In the genomic region with DNA sequence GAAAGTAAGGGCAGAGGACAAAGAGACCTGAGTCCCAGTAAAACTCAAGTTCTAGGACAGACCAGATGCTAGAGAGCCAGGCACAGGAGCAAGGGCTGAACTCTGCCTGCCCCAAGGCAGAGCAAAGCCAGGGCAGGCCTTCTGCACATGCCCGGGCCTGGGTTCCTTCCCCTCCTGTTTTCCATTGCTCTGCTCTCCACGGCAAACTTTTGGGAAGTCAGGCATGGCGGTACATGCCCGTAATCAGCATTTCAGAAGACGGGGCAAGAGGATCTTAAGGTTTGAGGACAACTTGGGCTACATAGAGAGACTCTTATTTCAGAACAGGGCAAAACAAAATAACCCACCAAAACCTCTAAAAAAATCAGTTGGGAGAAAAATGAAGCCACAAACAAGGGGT, we compare ENCODE assay signal across 12 mouse cellular contexts. TPM values are rescaled to one million over a fixed set of nuclear protein-coding genes. Genes with fewer than 3 reads are reported as not detected.
DNase-seq lines count a peak whose midpoint lies in the region; ATAC-seq lines count a peak whose summit lies in the region.
"Had no signal": no experiment of that assay in that cellular context is flagged by ENCODE, and none has a peak within 500 bp of the region (broad histone marks: within the 10 kb centered on the region; RNA-seq: fewer than 3 reads in every experiment).

No protein-coding gene starts in this region.

- peaks cover 4% of the 10 kb centered on the region for H3K36me3 ChIP-seq in heart, embryonic 10.5 days
- H3K36me3 ChIP-seq in megakaryocyte, embryonic 14.5 days (replicated peaks; ENCODE audit: low read length), result peaks cover 93% of the 10 kb centered on the region
- no peaks in the 10 kb centered on the region for H3K36me3 ChIP-seq in intestine, embryonic 15.5 days
- no peaks in the 10 kb centered on the region for H3K36me3 ChIP-seq in stomach, embryonic 15.5 days

- H3K9me3 ChIP-seq in heart, embryonic 10.5 days, result no peaks in the 10 kb centered on the region
- no peaks in the 10 kb centered on the region for H3K9me3 ChIP-seq in megakaryocyte, embryonic 14.5 days
- H3K9me3 ChIP-seq in intestine, embryonic 15.5 days, result no peaks in the 10 kb centered on the region
- H3K9me3 ChIP-seq in stomach, embryonic 15.5 days, result no peaks in the 10 kb centered on the region

- DNase-seq in heart, embryonic 10.5 days (ENCODE audit: low spot score), result no peak
- no peak for DNase-seq in heart, postnatal 10 days
- DNase-seq in cerebellum, postnatal 10 days, result no peak
- DNase-seq in adrenal gland, postnatal 14 days, result no peak
- DNase-seq: gastrocnemius, postnatal 14 days; kidney, adult 8-10 months; retina, postnatal 1 day had no signal

- peaks cover 66% of the 10 kb centered on the region for H3K4me1 ChIP-seq in heart, embryonic 10.5 days
- H3K4me1 ChIP-seq in megakaryocyte, embryonic 14.5 days, result peaks cover 100% of the 10 kb centered on the region
- peaks cover 17% of the 10 kb centered on the region; the same call in 1 of the 2 replicates for H3K4me1 ChIP-seq in intestine, embryonic 15.5 days (replicated peaks)
- H3K4me1 ChIP-seq in stomach, embryonic 15.5 days, result peaks cover 22% of the 10 kb centered on the region

- no peak overlapping the region for H3K4me3 ChIP-seq in heart, embryonic 10.5 days
- H3K4me3 ChIP-seq in megakaryocyte, embryonic 14.5 days (replicated peaks), result peak overlapping the region; percentile 88
- no peak overlapping the region for H3K4me3 ChIP-seq in intestine, embryonic 15.5 days (replicated peaks)
- H3K4me3 ChIP-seq in stomach, embryonic 15.5 days (replicated peaks), result no peak overlapping the region

- peak overlapping the region; percentile 73 for H3K27ac ChIP-seq in heart, embryonic 10.5 days
- H3K27ac ChIP-seq in intestine, embryonic 15.5 days, result peak overlapping the region; percentile 17; the same call in 1 of the 2 replicates
- peak overlapping the region; percentile 24; the same call in 1 of the 2 replicates for H3K27ac ChIP-seq in stomach, embryonic 15.5 days

- no peak overlapping the region for H3K4me2 ChIP-seq in intestine, embryonic 15.5 days (replicated peaks)
- H3K4me2 ChIP-seq in stomach, embryonic 15.5 days, result no peak overlapping the region

- ATAC-seq in megakaryocyte, adult 5-6 weeks (ENCODE audit: poor library complexity, severe bottlenecking), result no peak
- ATAC-seq in intestine, embryonic 15.5 days, result no peak
- no peak for ATAC-seq in stomach, embryonic 15.5 days (ENCODE audit: insufficient read depth, low FRiP score, low read depth)

- 71% methylated on average over 5 of the region's 5 CpGs for WGBS in heart, embryonic 10.5 days
- WGBS in intestine, embryonic 15.5 days, result 85% methylated on average over 5 of the region's 5 CpGs
- 65% methylated on average over 5 of the region's 5 CpGs for WGBS in stomach, embryonic 15.5 days

- H3K9ac ChIP-seq in intestine, embryonic 15.5 days, result no peak overlapping the region
- H3K9ac ChIP-seq in stomach, embryonic 15.5 days, result no peak overlapping the region

- H3K27me3 ChIP-seq in heart, embryonic 10.5 days (ENCODE audit: insufficient read depth, poor library complexity, severe bottlenecking), result no peaks in the 10 kb centered on the region
- H3K27me3 ChIP-seq in megakaryocyte, embryonic 14.5 days (replicated peaks), result no peaks in the 10 kb centered on the region
- H3K27me3 ChIP-seq in intestine, embryonic 15.5 days (replicated peaks), result no peaks in the 10 kb centered on the region
- no peaks in the 10 kb centered on the region for H3K27me3 ChIP-seq in stomach, embryonic 15.5 days (replicated peaks)

- intact Hi-C loops in heart, postnatal 10 days (cut with DNase I), result no loop called here

RNA-seq across cellular contexts. Expression of a gene that starts 7.2 kb away (rescaled TPM):
- polyA plus RNA-seq in heart, embryonic 10.5 days (2016; fragmentation: Nextera tagmentation; extraction: Ambion mirVana), result 1.4 and 1.8 TPM in 2 replicates
- 10 to 100 TPM; 16.0 to 19.3 TPM for total RNA-seq in heart, postnatal 10 days (2021)
- polyA plus RNA-seq in megakaryocyte, embryonic 14.5 days (2012; ENCODE audit: insufficient read depth, low replicate concordance), result 5.5 and 11.5 TPM in 2 replicates
- total RNA-seq in megakaryocyte, adult 5-6 weeks (2015), result 3.1 and 5.0 TPM in 2 replicates
- 2.8 and 6.1 TPM in 2 replicates for total RNA-seq in megakaryocyte, adult 5-6 weeks (2017)
- 1.7 and 1.8 TPM in 2 replicates for polyA plus RNA-seq in intestine, embryonic 15.5 days (2015; fragmentation: Nextera tagmentation; extraction: Ambion mirVana)
- polyA plus RNA-seq in stomach, embryonic 15.5 days (2015; fragmentation: Nextera tagmentation; extraction: Ambion mirVana), result 1.8 and 2.5 TPM in 2 replicates
- 22.5 and 28.9 TPM in 2 replicates for total RNA-seq in adrenal gland, postnatal 14 days (2021)

RNA-seq across cellular contexts. Expression of a gene that starts 7.7 kb away (rescaled TPM):
- 13.7 and 16.5 TPM in 2 replicates for polyA plus RNA-seq in heart, embryonic 10.5 days (2016; fragmentation: Nextera tagmentation; extraction: Ambion mirVana)
- total RNA-seq in heart, postnatal 10 days (2021), result 1 to 10 TPM; 5.3 TPM
- 14.0 and 14.5 TPM in 2 replicates for polyA plus RNA-seq in megakaryocyte, embryonic 14.5 days (2012; ENCODE audit: insufficient read depth, low replicate concordance)
- total RNA-seq in megakaryocyte, adult 5-6 weeks (2015), result 7.5 and 8.1 TPM in 2 replicates
- 3.8 and 7.1 TPM in 2 replicates for total RNA-seq in megakaryocyte, adult 5-6 weeks (2017)
- polyA plus RNA-seq in intestine, embryonic 15.5 days (2015; fragmentation: Nextera tagmentation; extraction: Ambion mirVana), result 11.0 and 11.3 TPM in 2 replicates
- 12.5 and 12.6 TPM in 2 replicates for polyA plus RNA-seq in stomach, embryonic 15.5 days (2015; fragmentation: Nextera tagmentation; extraction: Ambion mirVana)
- 8.1 and 8.5 TPM in 2 replicates for total RNA-seq in adrenal gland, postnatal 14 days (2021)

RNA-seq across cellular contexts. Expression of a gene that starts 40.5 kb away (rescaled TPM):
- polyA plus RNA-seq in heart, embryonic 10.5 days (2016; fragmentation: Nextera tagmentation; extraction: Ambion mirVana), result 12.6 and 13.0 TPM in 2 replicates
- total RNA-seq in heart, postnatal 10 days (2021), result 10 to 100 TPM; 18.3 to 20.7 TPM
- polyA plus RNA-seq in megakaryocyte, embryonic 14.5 days (2012; ENCODE audit: insufficient read depth, low replicate concordance), result 13.0 and 28.5 TPM in 2 replicates
- total RNA-seq in megakaryocyte, adult 5-6 weeks (2015), result 4.2 and 7.6 TPM in 2 replicates
- total RNA-seq in megakaryocyte, adult 5-6 weeks (2017), result 19.6 and 27.5 TPM in 2 replicates
- polyA plus RNA-seq in intestine, embryonic 15.5 days (2015; fragmentation: Nextera tagmentation; extraction: Ambion mirVana), result 7.1 and 8.4 TPM in 2 replicates
- polyA plus RNA-seq in stomach, embryonic 15.5 days (2015; fragmentation: Nextera tagmentation; extraction: Ambion mirVana), result 9.0 and 9.1 TPM in 2 replicates
- 25.5 and 29.3 TPM in 2 replicates for total RNA-seq in adrenal gland, postnatal 14 days (2021)

RNA-seq across cellular contexts. Expression of a gene that starts 49.8 kb away (rescaled TPM):
- polyA plus RNA-seq in heart, embryonic 10.5 days (2016; fragmentation: Nextera tagmentation; extraction: Ambion mirVana), result not detected in 2 replicates
- not detected for total RNA-seq in heart, postnatal 10 days (2021)
- not detected in 2 replicates for polyA plus RNA-seq in megakaryocyte, embryonic 14.5 days (2012; ENCODE audit: insufficient read depth, low replicate concordance)
- not detected in 2 replicates for total RNA-seq in megakaryocyte, adult 5-6 weeks (2015)
- total RNA-seq in megakaryocyte, adult 5-6 weeks (2017), result not detected in 2 replicates
- not detected in 2 replicates for polyA plus RNA-seq in intestine, embryonic 15.5 days (2015; fragmentation: Nextera tagmentation; extraction: Ambion mirVana)
- polyA plus RNA-seq in stomach, embryonic 15.5 days (2015; fragmentation: Nextera tagmentation; extraction: Ambion mirVana), result not detected in 2 replicates
- total RNA-seq in adrenal gland, postnatal 14 days (2021), result not detected in 2 replicates
- total RNA-seq: gastrocnemius, postnatal 14 days; left cerebral cortex, postnatal 36 days had no signal

Comparison
In these comparisons a context has a peak if more than half of its experiments do, and no peak if none do; other contexts are left out.
1. H3K27ac ChIP-seq: peak in every context shown above with its lines; median percentile 73 in heart, embryonic 10.5 days; 24 in stomach, embryonic 15.5 days; 17 in intestine, embryonic 15.5 days.